Mouse (Mus musculus): ENCODE measurements around the gene Hsp90ab1. TPM values are rescaled to one million over a fixed set of nuclear protein-coding genes. Genes with fewer than 3 reads are reported as not detected.
A peak's percentile ranks its signal among the peaks of the same experiment; 100 is the strongest.

Gene Hsp90ab1
- polyA plus RNA-seq, 1 experiment from 2014 or later, result 1,922 TPM

DNA sequence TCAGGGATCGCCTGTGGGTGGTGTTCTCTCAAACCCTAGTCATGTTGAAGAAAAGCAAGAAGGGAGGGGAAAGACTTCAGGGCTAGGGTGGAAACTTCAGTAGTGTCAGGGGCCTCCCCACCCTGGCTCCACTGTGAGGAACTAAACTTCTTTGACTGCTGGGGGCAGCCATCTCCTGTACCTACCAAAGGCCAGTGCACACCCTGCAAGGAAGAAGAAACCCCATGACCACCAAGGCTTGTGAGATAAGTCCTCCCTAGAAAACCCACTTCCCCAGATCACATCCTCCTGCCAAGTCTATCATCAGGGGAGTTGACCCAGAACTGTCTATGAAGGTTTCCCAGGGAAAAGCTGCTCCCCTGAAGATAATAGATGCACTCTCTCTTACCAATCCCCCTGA is 18.7 kb downstream of the Hsp90ab1 start:
- Histone ChIP-seq H3K27ac (ENCODE audit: low read length) (no peak overlapping the region), H3K9me3 (ENCODE audit: low read length) (no peaks in the 10 kb centered on the region), H3K9ac (replicated peaks; ENCODE audit: low read length) (no peak overlapping the region), H3K4me1 (ENCODE audit: insufficient read depth, low read length) (peaks cover 27% of the 10 kb centered on the region), H3K4me3 (ENCODE audit: low read length) (no peak overlapping the region), H3K27me3 (ENCODE audit: insufficient read depth, low read length) (peaks cover 11% of the 10 kb centered on the region), H3K4me2 (replicated peaks; ENCODE audit: low read depth, low read length) (no peak overlapping the region), H3K36me3 (ENCODE audit: insufficient read depth, low read length) (no peaks in the 10 kb centered on the region)
- ATAC-seq (ENCODE audit: low FRiP score, low TSS enrichment), result no peak
- WGBS, result 38% methylated on average over 1 of the region's 1 CpGs

DNA sequence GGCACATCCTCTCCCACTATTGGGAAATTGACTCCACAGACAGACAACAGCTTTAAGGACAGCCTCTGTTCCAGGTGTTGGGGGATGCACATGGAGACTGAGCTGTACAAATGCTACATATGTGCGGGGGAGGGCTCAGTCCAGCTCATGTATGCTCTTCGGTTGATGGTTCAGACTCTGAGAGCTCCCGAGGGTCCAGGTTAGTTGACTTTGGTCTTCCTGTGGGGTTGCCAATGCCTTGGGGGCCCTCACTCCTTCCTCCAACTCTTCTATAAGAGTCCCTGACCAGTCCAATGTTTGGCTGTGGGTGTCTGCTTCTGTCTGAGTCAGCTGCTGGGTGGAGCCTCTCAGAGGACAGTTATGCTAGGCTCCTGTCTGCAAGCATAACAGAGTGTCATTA is 20.0 kb downstream of the Hsp90ab1 start:
- no peaks in the 10 kb centered on the region for H3K9me3 ChIP-seq (ENCODE audit: low read length)
- no peak overlapping the region for H3K4me2 ChIP-seq (replicated peaks; ENCODE audit: low read depth, low read length)
- H3K36me3 ChIP-seq (ENCODE audit: insufficient read depth, low read length), result no peaks in the 10 kb centered on the region
- H3K27me3 ChIP-seq (ENCODE audit: insufficient read depth, low read length), result peaks cover 16% of the 10 kb centered on the region
- H3K9ac ChIP-seq (replicated peaks; ENCODE audit: low read length), result no peak overlapping the region
- peaks cover 27% of the 10 kb centered on the region for H3K4me1 ChIP-seq (ENCODE audit: insufficient read depth, low read length)
- ATAC-seq (ENCODE audit: low FRiP score, low TSS enrichment), result no peak
- H3K27ac ChIP-seq (ENCODE audit: low read length), result no peak overlapping the region
- H3K4me3 ChIP-seq (ENCODE audit: low read length), result no peak overlapping the region
- WGBS, result 77% methylated on average over 3 of the region's 3 CpGs

DNA sequence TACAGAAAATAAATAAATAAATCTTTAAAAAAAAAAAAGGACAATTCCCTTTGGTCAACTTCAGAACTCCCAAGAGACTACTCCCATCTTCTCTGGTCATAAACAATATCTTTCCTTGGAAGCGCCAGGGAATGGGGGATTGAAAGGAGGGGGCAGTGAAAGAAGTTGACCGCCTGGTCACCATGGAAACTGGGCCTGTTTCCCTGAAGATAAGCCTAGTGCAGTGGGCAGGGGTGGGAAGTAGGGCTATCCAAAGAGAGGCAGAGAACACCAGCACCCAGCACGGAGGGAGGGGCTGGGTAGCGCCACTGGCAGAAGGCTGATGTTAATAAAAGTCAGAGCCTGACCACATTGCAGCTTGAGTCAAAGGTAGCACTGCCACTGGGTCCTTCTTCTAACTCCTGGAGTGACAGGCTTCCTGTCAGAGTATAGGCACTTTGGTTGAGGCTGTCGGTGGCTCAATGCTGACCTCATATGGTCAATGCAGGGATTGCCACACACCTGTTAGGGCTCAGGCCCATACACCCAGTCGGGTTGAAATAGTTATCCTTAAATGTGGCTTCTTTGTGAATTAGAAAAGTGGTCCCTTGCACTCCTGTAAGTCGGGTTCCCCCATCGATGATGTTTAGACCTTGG is 21.1 kb downstream of the Hsp90ab1 start:
- H3K4me1 ChIP-seq (ENCODE audit: insufficient read depth, low read length), result peaks cover 15% of the 10 kb centered on the region
- no peaks in the 10 kb centered on the region for H3K9me3 ChIP-seq (ENCODE audit: low read length)
- no peak overlapping the region for H3K9ac ChIP-seq (replicated peaks; ENCODE audit: low read length)
- no peaks in the 10 kb centered on the region for H3K36me3 ChIP-seq (ENCODE audit: insufficient read depth, low read length)
- H3K4me3 ChIP-seq (ENCODE audit: low read length), result no peak overlapping the region
- peaks cover 25% of the 10 kb centered on the region for H3K27me3 ChIP-seq (ENCODE audit: insufficient read depth, low read length)
- ATAC-seq (ENCODE audit: low FRiP score, low TSS enrichment), result peak; percentile 16; the same call in 1 of the 2 replicates
- H3K27ac ChIP-seq (ENCODE audit: low read length), result no peak overlapping the region
- WGBS, result 5% methylated on average over 8 of the region's 8 CpGs
- no peak overlapping the region for H3K4me2 ChIP-seq (replicated peaks; ENCODE audit: low read depth, low read length)

DNA sequence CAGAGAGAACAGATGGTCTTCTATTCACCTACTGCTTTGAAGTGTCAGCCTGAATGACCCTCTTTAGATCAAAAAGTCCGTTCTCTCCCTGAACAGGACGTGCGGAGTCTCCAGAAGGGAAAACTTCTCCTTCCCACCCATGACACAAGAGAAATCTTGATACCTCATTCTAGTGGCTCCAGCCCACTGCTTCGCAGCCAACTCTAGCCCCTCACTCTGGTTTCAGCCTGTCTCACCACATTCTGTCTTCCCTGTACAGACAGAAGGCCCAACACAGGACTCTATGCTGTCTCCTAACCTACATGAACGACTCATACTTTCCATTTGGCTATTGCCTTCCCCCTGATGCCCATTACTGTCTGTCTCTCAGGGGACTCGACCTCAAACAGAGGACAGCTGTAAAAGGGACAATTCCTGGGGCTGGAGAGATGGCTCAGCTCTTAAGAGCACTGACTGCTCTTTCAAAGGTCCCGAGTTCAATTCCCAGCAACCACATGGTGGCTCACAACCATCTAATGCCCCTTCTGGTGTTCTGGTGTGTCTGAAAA is 21.7 kb downstream of the Hsp90ab1 start:
- Histone ChIP-seq H3K9ac (replicated peaks; ENCODE audit: low read length) (no peak overlapping the region), H3K4me2 (replicated peaks; ENCODE audit: low read depth, low read length) (no peak overlapping the region), H3K27ac (ENCODE audit: low read length) (no peak overlapping the region), H3K4me1 (ENCODE audit: insufficient read depth, low read length) (peaks cover 12% of the 10 kb centered on the region), H3K4me3 (ENCODE audit: low read length) (no peak overlapping the region), H3K9me3 (ENCODE audit: low read length) (no peaks in the 10 kb centered on the region), H3K27me3 (ENCODE audit: insufficient read depth, low read length) (peaks cover 25% of the 10 kb centered on the region), H3K36me3 (ENCODE audit: insufficient read depth, low read length) (no peaks in the 10 kb centered on the region)
- WGBS, result 32% methylated on average over 7 of the region's 7 CpGs
- ATAC-seq (ENCODE audit: low FRiP score, low TSS enrichment), result no peak

DNA sequence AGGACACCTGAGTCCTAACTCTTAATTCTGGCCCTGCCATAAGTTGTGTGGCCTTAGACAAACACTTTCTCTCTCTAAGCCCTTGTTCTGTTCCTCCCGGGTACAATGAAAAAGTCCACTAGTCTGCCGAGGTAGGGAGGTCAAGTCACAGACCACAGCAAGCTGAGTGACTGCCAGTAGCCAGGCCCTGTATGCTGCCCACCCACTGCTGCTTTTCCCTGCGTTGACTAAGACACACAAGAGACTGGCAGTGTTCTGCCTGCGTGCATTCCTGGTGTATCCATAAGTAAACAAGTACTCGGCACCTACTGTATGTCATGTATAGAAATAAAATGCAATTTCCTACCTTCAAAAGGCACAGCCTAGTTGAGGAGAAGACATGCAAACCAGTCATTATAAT is 22.8 kb downstream of the Hsp90ab1 start:
- Histone ChIP-seq H3K9me3 (ENCODE audit: low read length) (no peaks in the 10 kb centered on the region), H3K4me3 (ENCODE audit: low read length) (peak overlapping the region; percentile 67; the same call in 1 of the 2 replicates), H3K9ac (replicated peaks; ENCODE audit: low read length) (no peak overlapping the region), H3K4me1 (ENCODE audit: insufficient read depth, low read length) (peaks cover 15% of the 10 kb centered on the region), H3K27ac (ENCODE audit: low read length) (no peak overlapping the region), H3K36me3 (ENCODE audit: insufficient read depth, low read length) (no peaks in the 10 kb centered on the region), H3K4me2 (replicated peaks; ENCODE audit: low read depth, low read length) (peak overlapping the region; percentile 95), H3K27me3 (ENCODE audit: insufficient read depth, low read length) (peaks cover 33% of the 10 kb centered on the region)
- WGBS, result 20% methylated on average over 5 of the region's 5 CpGs
- no peak for ATAC-seq (ENCODE audit: low FRiP score, low TSS enrichment)

DNA sequence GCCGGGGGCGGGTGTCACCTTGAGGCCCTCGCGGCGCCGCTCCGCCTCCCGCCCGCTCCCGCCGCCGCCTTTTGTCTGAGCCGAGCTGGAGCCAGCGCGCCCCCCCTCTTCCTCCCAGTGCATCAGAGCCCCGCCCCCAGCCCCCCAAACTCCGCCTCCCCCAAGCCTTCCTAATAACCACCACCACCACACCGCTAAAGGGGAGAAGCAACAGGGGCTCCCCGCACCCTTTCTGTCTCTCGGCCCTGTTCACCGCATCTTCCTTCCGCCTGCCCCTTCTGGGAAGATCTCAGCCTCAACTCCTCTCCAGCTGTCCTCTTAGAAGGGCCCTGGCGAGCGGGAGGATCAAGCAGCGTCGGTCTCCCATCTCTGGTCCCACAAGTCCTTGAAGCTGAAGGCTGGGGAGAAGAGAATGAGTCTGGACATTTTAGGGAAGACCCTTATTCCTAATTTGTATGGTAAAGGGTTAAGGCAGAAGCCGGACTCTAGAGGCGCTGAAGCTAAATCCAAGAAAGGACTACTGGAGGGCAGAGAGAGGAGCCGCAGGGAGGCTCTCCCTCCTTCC is 23.4 kb downstream of the Hsp90ab1 start, which contains the start of gene Tmem151b:
Tmem151b (minus strand) TSS at position 61 of the 565 bp plus-strand sequence.
- Histone ChIP-seq H3K4me2 (replicated peaks; ENCODE audit: low read depth, low read length) (peak within 1 kb of the TSS; percentile 95), H3K9ac (replicated peaks; ENCODE audit: low read length) (peak within 1 kb of the TSS; percentile 74), H3K4me1 (ENCODE audit: insufficient read depth, low read length) (peaks cover 20% of the 10 kb centered on the region), H3K36me3 (ENCODE audit: insufficient read depth, low read length) (no peaks in the 10 kb centered on the region), H3K9me3 (ENCODE audit: low read length) (no peaks in the 10 kb centered on the region), H3K27me3 (ENCODE audit: insufficient read depth, low read length) (peaks cover 38% of the 10 kb centered on the region), H3K4me3 (ENCODE audit: low read length) (peak within 1 kb of the TSS; percentile 67), H3K27ac (ENCODE audit: low read length) (0 out of 2 replicates have a peak within 1 kb of the TSS, but pooled peaks have one; percentile 4)
- no peak for ATAC-seq (ENCODE audit: low FRiP score, low TSS enrichment)
- WGBS, result under 1% methylated on average over 19 of the region's 29 CpGs

DNA sequence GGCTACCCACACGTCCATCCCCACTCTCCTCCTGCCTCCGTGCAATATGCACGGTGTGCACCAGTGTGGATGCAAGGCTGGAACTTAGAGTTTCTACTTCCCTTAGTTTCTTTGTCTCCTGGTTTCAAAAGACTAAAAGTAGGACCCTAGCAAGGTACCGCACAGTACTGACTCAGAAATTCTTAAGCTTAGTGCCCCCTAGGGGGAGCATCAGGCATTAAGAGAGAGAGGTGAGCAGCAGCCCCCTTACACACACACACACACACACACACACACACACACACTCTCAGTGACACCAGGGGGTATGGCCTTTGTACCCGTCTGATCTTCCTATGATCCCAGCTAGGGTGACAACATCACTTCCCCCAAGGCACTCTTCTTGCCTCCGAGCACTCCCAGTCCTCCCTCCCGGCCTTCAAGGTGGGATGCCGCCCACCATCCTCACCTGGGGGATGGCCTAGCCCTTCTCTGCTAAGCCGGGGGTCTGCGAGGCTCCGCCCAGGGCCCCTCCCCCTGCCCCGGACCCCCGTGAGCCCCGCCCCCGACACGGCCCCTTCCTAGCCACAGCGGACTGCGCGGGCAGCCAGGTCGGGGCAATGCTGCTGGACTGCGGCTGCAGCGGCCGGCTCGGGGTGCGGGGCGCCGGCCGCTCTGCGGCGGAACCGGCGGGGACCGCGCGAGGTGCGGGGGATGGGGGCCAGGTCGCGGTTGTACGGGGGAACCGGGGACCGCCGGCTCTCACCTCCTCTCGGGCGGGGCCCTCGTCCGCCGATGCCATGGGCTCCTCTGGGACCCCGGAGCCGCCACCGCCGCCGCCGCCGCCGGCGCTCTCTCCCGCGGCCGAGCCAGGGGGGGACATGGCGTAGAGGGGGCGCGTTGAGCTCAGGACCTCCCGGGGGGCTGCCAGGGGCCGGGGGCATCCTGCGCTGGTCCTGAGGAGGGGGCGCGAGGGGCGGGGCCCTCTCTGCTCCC is 24.2 kb downstream of the Hsp90ab1 start:
- WGBS, result 4% methylated on average over 56 of the region's 68 CpGs
- Histone ChIP-seq H3K4me3 (ENCODE audit: low read length) (peak overlapping the region; percentile 67), H3K27ac (ENCODE audit: low read length) (0 out of 2 replicates have a peak overlapping the region, but pooled peaks have one; percentile 4), H3K4me2 (replicated peaks; ENCODE audit: low read depth, low read length) (peak overlapping the region; percentile 95), H3K36me3 (ENCODE audit: insufficient read depth, low read length) (no peaks in the 10 kb centered on the region), H3K4me1 (ENCODE audit: insufficient read depth, low read length) (peaks cover 22% of the 10 kb centered on the region), H3K9ac (replicated peaks; ENCODE audit: low read length) (peak overlapping the region; percentile 74), H3K9me3 (ENCODE audit: low read length) (no peaks in the 10 kb centered on the region), H3K27me3 (ENCODE audit: insufficient read depth, low read length) (peaks cover 47% of the 10 kb centered on the region)
- ATAC-seq (ENCODE audit: low FRiP score, low TSS enrichment), result peak; percentile 50

DNA sequence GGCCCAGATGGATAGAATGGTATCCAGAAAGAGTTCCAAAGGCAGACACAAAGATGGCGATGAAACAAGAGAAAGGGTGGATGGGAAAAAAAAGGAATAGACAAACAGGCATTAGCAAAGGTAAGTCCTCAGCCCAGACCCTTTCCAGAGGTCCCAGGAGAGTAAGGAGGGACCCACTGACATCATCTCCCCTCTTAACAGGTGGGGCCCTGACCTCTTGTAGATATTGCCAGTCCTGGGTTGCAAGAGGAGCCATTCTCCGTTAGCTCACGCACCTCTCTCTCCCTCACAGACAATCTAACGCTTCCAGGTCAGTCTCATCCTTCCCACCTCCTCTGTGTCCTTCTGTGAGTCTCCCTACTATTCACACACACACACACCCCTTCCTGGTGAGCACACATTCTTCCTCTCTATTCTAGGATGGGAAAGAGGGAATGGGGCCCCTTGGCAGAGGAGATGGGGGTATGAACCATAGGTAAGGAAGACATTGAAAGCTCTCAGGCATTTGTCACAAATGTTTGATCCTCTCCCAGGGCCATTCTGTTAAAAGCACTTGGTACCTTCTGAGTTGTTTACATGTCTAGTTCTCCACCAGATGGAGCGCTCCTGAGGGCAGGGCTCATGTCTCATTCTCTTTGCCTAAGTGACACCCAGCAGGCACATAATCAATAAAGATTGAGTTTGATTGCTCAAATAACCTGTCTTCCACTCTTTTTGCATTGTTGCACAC is 25.4 kb downstream of the Hsp90ab1 start:
- H3K4me2 ChIP-seq (replicated peaks; ENCODE audit: low read depth, low read length), result no peak overlapping the region
- no peaks in the 10 kb centered on the region for H3K9me3 ChIP-seq (ENCODE audit: low read length)
- H3K4me1 ChIP-seq (ENCODE audit: insufficient read depth, low read length), result peaks cover 22% of the 10 kb centered on the region
- H3K9ac ChIP-seq (replicated peaks; ENCODE audit: low read length), result no peak overlapping the region
- ATAC-seq (ENCODE audit: low FRiP score, low TSS enrichment), result no peak
- H3K4me3 ChIP-seq (ENCODE audit: low read length), result no peak overlapping the region
- 79% methylated on average over 5 of the region's 5 CpGs for whole genome bisulfite sequencing
- no peaks in the 10 kb centered on the region for H3K36me3 ChIP-seq (ENCODE audit: insufficient read depth, low read length)
- H3K27me3 ChIP-seq (ENCODE audit: insufficient read depth, low read length), result peaks cover 59% of the 10 kb centered on the region
- H3K27ac ChIP-seq (ENCODE audit: low read length), result no peak overlapping the region

DNA sequence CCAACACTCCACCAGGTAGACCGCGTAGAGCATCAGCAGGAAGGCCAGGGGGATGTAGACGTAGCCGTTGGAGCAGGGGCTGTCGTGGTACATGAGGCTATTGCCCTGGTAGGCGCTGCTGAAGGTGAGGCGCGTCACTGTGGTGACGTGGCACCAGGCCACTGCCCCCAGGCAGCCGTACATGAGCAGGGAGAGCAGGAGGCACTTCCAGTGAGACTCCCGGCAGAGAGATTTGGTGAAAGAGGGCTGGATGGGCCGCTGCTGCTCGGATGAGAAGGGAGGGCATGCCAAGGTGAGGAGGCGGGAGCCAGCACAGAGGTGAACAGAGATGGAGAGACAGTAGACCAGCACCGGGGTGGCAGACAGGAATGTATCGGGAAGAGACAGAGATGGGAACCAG is 26.1 kb downstream of the Hsp90ab1 start:
- 78% methylated on average over 16 of the region's 16 CpGs for WGBS
- H3K9ac ChIP-seq (replicated peaks; ENCODE audit: low read length), result no peak overlapping the region
- H3K9me3 ChIP-seq (ENCODE audit: low read length), result no peaks in the 10 kb centered on the region
- no peaks in the 10 kb centered on the region for H3K36me3 ChIP-seq (ENCODE audit: insufficient read depth, low read length)
- peaks cover 22% of the 10 kb centered on the region for H3K4me1 ChIP-seq (ENCODE audit: insufficient read depth, low read length)
- no peak for ATAC-seq (ENCODE audit: low FRiP score, low TSS enrichment)
- no peak overlapping the region for H3K27ac ChIP-seq (ENCODE audit: low read length)
- H3K4me2 ChIP-seq (replicated peaks; ENCODE audit: low read depth, low read length), result no peak overlapping the region
- no peak overlapping the region for H3K4me3 ChIP-seq (ENCODE audit: low read length)
- H3K27me3 ChIP-seq (ENCODE audit: insufficient read depth, low read length), result peaks cover 64% of the 10 kb centered on the region

Data from kidney, embryonic 16.5 days (tissue).